Mouse (Mus musculus): ENCODE results near the gene Slc4a4. TPM values are rescaled to one million over a fixed set of nuclear protein-coding genes. Genes with fewer than 3 reads are reported as not detected.
A peak's percentile ranks its signal among the peaks of the same experiment; 100 is the strongest.
"Not testable (repeated sequence)": the region's sequence is repeated elsewhere in the genome, so short reads cannot be mapped to it uniquely, and the experiment has no call there.

Gene Slc4a4
- polyA plus RNA-seq, 1 experiment from 2014 or later: 3.1 TPM

DNA sequence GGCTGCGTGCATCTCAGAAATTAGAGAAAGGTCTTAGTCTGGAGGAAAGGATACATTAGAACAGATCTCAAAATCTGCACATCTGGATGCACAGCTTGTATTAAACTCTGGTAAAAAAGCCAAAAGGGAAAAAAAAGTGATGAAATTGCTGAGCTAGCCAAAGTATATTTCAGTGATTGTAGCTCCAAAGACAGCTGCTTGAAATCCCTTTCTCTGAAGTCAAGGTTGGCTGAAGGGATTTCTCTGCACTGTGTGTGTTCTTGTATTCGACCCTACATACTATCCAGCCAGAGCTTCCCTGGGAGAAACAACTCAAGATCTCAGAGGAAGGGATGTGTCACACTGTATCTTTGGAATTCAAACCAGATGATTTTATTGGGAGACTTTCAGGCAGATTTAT is 223.2 kb downstream of the Slc4a4 start:
- Histone ChIP-seq H3K4me3 (no peak overlapping the region), H3K36me3 (no peaks in the 10 kb centered on the region), H3K27ac (replicated peaks) (no peak overlapping the region), H3K4me2 (no peak overlapping the region), H3K9me3 (no peaks in the 10 kb centered on the region), H3K27me3 (replicated peaks) (no peaks in the 10 kb centered on the region), H3K9ac (no peak overlapping the region), H3K4me1 (peaks cover 12% of the 10 kb centered on the region)
- no peak for ATAC-seq (ENCODE audit: extremely low read depth, insufficient number of reproducible peaks, low FRiP score, low TSS enrichment)
- 77% methylated on average over 2 of the region's 2 CpGs for WGBS

DNA sequence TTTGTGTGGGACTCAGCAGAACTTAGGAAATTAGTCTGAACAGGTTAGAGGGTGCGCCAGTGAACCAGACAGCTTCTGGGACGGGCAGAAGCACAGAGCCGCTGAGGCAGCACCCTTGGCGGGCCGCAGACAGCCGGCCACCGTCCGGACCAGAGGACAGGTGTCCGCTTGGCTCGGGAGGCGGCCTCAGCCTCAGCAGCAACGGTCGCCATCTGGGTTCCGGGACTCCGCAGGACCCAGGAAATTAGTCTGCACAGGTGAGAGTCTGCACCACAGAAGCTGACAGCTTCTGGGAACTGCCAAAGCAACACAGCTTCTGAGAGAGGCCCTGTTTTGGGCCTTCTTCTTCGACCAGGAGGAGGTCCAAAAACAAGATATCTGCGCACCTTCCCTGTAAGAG is 225.4 kb downstream of the Slc4a4 start:
- not testable (repeated sequence) for H3K9ac ChIP-seq; H3K36me3 ChIP-seq; ATAC-seq (ENCODE audit: extremely low read depth, insufficient number of reproducible peaks, low FRiP score, low TSS enrichment); H3K9me3 ChIP-seq; H3K4me1 ChIP-seq; H3K27ac ChIP-seq (replicated peaks); H3K27me3 ChIP-seq (replicated peaks); H3K4me3 ChIP-seq; H3K4me2 ChIP-seq
- 89% methylated on average over 15 of the region's 17 CpGs for WGBS

DNA sequence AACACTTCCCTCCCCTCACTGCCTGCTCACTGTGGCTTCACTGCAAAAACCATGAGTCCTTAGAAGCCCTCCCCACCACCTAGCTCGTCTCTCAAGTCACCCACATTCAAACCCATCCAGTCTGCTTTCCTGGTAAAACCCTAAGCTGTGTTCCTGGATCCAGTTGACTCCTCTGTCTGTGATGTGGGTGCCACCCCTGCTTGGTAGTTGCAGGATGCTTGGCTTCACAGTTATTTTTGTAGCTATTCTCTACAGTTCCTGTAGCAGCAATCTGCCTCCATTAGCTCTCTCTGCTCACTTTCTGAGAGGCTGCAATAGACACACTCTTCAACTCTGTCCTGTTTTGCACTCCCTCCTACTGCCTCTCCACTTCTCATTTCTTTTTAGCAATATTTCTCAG is 234.3 kb downstream of the Slc4a4 start:
- 68% methylated on average over 1 of the region's 1 CpGs for WGBS
- Histone ChIP-seq H3K9ac (no peak overlapping the region), H3K27me3 (replicated peaks) (no peaks in the 10 kb centered on the region), H3K4me3 (no peak overlapping the region), H3K4me1 (0 out of 2 replicates have a peak, but pooled peaks cover 2% of the 10 kb centered on the region), H3K27ac (replicated peaks) (no peak overlapping the region), H3K9me3 (no peaks in the 10 kb centered on the region), H3K4me2 (no peak overlapping the region), H3K36me3 (0 out of 2 replicates have a peak, but pooled peaks cover 3% of the 10 kb centered on the region)
- no peak for ATAC-seq (ENCODE audit: extremely low read depth, insufficient number of reproducible peaks, low FRiP score, low TSS enrichment)

DNA sequence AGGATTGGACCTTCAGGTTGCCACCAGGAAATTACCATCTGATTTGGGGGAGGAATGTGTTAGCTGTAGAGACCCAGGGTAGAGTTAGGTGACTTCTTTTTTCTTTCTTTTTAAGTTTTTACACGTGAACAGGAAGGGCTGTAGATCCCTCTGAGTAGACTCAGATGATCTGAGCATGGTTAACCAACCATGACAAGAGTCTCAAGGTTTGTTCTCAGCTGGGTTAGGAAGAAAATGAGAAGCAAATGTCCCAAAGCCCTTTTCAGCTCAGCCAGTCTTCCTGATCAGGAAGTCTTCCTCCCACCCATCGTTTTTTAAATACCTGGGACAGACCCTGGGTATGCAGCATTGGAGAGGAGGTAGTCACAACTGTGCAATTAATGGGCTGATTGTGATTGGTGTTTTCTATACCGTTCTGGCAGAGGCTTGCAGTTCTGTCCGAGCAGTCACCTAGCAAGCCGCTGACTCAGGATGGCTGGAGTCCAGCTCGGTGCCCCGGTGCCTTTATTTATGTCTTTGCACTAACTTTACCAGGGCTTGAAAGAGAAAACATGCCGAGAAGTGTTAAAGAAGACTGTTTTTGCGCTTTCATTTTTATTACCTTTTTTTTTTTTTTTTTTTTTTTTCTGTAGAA is 236.8 kb downstream of the Slc4a4 start:
- no peak for ATAC-seq (ENCODE audit: extremely low read depth, insufficient number of reproducible peaks, low FRiP score, low TSS enrichment)
- Histone ChIP-seq H3K27me3 (replicated peaks) (no peaks in the 10 kb centered on the region), H3K4me1 (0 out of 2 replicates have a peak, but pooled peaks cover 2% of the 10 kb centered on the region), H3K9ac (no peak overlapping the region), H3K36me3 (0 out of 2 replicates have a peak, but pooled peaks cover 3% of the 10 kb centered on the region), H3K9me3 (no peaks in the 10 kb centered on the region), H3K4me2 (no peak overlapping the region), H3K4me3 (no peak overlapping the region), H3K27ac (replicated peaks) (no peak overlapping the region)
- WGBS: 75% methylated on average over 9 of the region's 9 CpGs

DNA sequence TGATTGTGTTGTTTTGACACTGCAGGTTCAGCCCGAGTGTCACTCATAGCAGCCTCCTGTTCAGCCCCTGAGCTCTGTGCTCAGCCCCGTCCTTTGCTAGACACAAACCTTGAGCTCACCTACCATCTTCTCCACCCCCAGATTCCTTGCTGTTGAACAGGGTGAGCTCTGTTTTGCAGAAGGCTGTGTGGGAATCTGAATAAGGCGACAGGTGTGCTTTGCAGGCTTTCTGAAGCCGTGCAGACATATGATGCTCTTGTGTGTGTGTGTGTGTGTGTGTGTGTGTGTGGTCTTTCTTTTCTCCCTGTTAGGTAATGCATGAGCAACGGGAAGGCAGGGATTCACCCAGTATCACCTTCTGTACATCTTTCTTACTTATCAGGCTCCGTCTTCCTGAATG is 241.6 kb downstream of the Slc4a4 start:
- ATAC-seq (ENCODE audit: extremely low read depth, insufficient number of reproducible peaks, low FRiP score, low TSS enrichment): no peak

DNA sequence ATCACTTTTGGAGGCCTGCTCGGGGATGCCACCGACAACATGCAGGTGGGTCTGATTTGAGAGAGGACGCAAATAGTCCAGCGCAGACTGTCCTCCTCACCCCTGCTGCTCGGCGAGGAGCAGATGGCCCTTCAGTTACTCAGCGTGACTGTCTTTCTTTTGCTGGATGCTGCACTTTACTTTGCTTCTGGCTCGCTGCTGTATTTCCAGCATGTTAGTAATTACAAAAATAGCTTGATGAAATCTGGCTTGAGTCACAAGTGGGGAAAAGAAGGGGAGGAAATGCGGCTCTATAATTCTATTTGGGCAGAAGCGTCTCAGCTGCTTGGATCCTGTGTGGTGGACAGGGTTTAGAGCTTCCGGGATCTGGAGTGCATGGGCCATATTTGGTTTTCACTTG is 249.2 kb downstream of the Slc4a4 start:
- H3K27ac ChIP-seq (replicated peaks): no peak overlapping the region
- H3K9me3 ChIP-seq: no peaks in the 10 kb centered on the region
- no peak for ATAC-seq (ENCODE audit: extremely low read depth, insufficient number of reproducible peaks, low FRiP score, low TSS enrichment)
- peaks cover 14% of the 10 kb centered on the region; the same call in 1 of the 2 replicates for H3K36me3 ChIP-seq
- H3K4me1 ChIP-seq: 0 out of 2 replicates have a peak, but pooled peaks cover 3% of the 10 kb centered on the region
- 80% methylated on average over 11 of the region's 11 CpGs for WGBS
- no peak overlapping the region for H3K4me2 ChIP-seq
- no peak overlapping the region for H3K9ac ChIP-seq
- H3K4me3 ChIP-seq: no peak overlapping the region
- no peaks in the 10 kb centered on the region for H3K27me3 ChIP-seq (replicated peaks)

More for the DNA sequence above, 241.6 kb downstream of the Slc4a4 start:
- 76% methylated on average over 6 of the region's 6 CpGs for WGBS
- Histone ChIP-seq H3K4me1 (0 out of 2 replicates have a peak, but pooled peaks cover 2% of the 10 kb centered on the region), H3K27me3 (replicated peaks) (no peaks in the 10 kb centered on the region), H3K4me2 (no peak overlapping the region), H3K27ac (replicated peaks) (no peak overlapping the region), H3K4me3 (no peak overlapping the region), H3K9ac (no peak overlapping the region), H3K9me3 (no peaks in the 10 kb centered on the region), H3K36me3 (no peaks in the 10 kb centered on the region)

DNA sequence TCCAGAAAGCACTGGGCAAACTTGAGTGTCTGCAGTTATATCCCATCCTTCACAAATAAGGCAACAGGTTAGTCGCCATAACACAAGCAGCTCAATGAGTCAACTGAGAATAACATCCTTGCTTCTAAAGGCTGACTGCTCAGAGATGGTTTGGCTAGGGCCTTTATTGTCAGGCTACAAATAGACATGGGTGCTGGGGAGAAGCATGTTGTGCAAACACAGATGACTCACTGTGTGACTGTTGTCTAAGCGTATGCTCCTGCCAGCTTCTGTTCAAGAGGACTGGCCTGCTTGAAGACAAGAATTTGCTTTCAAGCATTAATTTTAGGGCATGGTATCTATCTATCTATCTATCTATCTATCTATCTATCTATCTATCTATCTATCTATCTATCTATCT is 253.5 kb downstream of the Slc4a4 start:
- Histone ChIP-seq H3K9me3 (no peaks in the 10 kb centered on the region), H3K9ac (no peak overlapping the region), H3K36me3 (peaks cover 7% of the 10 kb centered on the region; the same call in 1 of the 2 replicates), H3K4me2 (no peak overlapping the region), H3K4me3 (no peak overlapping the region), H3K27me3 (replicated peaks) (no peaks in the 10 kb centered on the region), H3K27ac (replicated peaks) (no peak overlapping the region), H3K4me1 (peaks cover 13% of the 10 kb centered on the region)
- ATAC-seq (ENCODE audit: extremely low read depth, insufficient number of reproducible peaks, low FRiP score, low TSS enrichment): no peak
- 93% methylated on average over 2 of the region's 2 CpGs for WGBS

DNA sequence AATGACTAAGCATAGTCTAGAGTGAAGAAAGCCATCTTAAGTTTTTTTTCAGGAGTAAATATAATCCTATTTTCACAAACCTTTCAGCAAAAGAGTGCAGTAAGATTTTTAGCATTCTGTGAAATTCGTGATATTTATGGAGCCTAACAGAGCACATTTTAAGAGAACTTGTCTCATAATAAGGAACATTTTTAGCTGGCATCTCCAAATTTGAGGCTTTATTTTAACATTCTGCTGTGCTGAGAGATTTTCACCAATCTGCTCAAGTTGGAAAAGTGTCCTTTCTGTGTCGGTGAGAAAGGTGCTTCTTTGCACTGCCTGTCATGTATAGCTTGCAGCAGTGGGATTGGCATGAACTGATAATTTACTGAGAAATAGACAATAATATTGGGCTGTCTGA is 255.1 kb downstream of the Slc4a4 start:
- Histone ChIP-seq H3K27ac (replicated peaks) (no peak overlapping the region), H3K4me2 (no peak overlapping the region), H3K4me3 (no peak overlapping the region), H3K27me3 (replicated peaks) (no peaks in the 10 kb centered on the region), H3K36me3 (no peaks in the 10 kb centered on the region), H3K9ac (no peak overlapping the region), H3K9me3 (no peaks in the 10 kb centered on the region), H3K4me1 (peaks cover 10% of the 10 kb centered on the region)
- no peak for ATAC-seq (ENCODE audit: extremely low read depth, insufficient number of reproducible peaks, low FRiP score, low TSS enrichment)
- WGBS: 77% methylated on average over 2 of the region's 2 CpGs

DNA sequence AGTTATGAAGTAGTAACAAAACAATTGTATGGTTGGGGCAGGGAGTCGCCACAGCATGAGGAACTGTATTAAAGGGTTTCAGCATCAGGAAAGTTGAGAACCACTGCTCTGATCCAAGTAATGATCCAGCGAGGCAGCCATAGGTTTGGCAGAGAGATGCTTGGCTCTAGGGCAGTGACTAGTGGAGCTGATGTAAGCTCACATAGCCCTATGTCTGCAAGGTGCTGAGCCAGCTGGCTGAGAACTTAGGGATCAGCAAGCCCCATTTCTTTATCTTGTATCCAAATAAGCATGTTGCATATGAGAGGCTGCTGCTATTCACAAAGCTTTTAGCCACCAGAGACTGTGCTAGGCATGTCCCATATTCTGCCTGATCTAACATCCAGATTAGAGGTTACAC is 259.7 kb downstream of the Slc4a4 start:
- H3K9ac ChIP-seq: no peak overlapping the region
- ATAC-seq (ENCODE audit: extremely low read depth, insufficient number of reproducible peaks, low FRiP score, low TSS enrichment): no peak
- WGBS: 83% methylated on average over 2 of the region's 2 CpGs

DNA sequence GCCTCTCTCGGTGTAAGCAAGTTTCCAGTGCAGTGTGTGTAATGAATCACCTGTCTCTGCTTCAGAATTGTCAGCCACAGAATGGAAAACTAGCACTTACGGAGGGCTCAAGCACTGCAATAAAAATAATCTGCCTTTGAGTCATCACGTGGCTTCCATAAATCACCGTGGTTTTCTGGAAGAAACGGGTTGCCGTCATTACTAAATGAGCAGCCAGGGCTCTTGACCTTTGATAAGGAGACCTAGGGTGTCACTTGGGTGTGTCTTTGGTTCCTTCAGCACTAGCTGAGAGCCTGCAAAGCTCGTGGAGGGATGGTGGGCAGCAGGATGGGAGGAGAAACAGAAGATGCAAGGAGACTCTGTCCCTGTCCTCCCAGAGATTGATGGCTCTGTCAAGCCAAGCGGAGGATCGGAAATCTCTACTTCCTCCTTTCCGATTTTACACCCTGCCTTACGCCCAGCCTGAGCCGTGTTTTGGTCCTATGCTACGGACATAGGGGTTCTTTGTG is 260.7 kb downstream of the Slc4a4 start:
- no peaks in the 10 kb centered on the region for H3K27me3 ChIP-seq (replicated peaks)
- no peak overlapping the region for H3K27ac ChIP-seq (replicated peaks)
- 41% methylated on average over 13 of the region's 13 CpGs for WGBS
- no peaks in the 10 kb centered on the region for H3K9me3 ChIP-seq
- H3K4me3 ChIP-seq: no peak overlapping the region
- H3K9ac ChIP-seq: no peak overlapping the region
- no peak for ATAC-seq (ENCODE audit: extremely low read depth, insufficient number of reproducible peaks, low FRiP score, low TSS enrichment)
- H3K4me2 ChIP-seq: no peak overlapping the region
- no peaks in the 10 kb centered on the region for H3K36me3 ChIP-seq
- peaks cover 35% of the 10 kb centered on the region for H3K4me1 ChIP-seq

More for the DNA sequence above, 259.7 kb downstream of the Slc4a4 start:
- H3K36me3 ChIP-seq: no peaks in the 10 kb centered on the region
- no peaks in the 10 kb centered on the region for H3K9me3 ChIP-seq
- H3K4me1 ChIP-seq: peaks cover 35% of the 10 kb centered on the region
- no peak overlapping the region for H3K4me2 ChIP-seq
- H3K27me3 ChIP-seq (replicated peaks): no peaks in the 10 kb centered on the region
- no peak overlapping the region for H3K4me3 ChIP-seq
- no peak overlapping the region for H3K27ac ChIP-seq (replicated peaks)

DNA sequence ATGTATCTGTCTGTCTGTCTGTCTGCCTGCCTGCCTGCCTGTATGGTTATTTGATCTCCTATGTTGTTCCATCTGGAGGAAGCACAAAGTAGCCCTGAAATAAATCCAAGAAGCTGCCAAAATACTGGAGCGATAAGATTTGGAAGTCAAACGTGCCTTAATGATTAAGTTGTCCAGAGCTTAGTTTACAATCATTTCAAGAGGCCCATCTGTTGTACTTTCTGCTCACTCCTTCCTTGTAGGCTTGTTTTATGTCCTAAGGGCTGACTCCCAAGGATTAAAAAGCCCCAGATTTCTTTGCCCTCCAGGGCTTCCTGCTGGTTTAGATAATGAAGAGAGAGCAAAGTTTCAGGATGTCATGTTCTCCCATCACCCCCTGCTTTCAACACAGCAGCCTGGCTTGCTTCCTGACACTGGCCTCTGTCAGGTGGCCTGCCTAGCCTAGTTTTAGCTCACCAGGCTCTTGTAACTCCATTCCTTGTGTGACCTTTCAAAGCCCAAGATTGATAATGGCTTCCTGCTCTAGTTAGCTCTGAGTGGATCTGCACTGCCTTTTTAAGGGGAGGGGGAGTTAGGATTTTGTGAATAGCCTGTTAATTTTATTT is 262.9 kb downstream of the Slc4a4 start:
- 17% methylated on average over 2 of the region's 2 CpGs for WGBS
- Histone ChIP-seq H3K27me3 (replicated peaks) (no peaks in the 10 kb centered on the region), H3K36me3 (no peaks in the 10 kb centered on the region), H3K4me1 (peaks cover 25% of the 10 kb centered on the region), H3K9ac (no peak overlapping the region), H3K27ac (replicated peaks) (peak overlapping the region; percentile 62), H3K4me2 (no peak overlapping the region), H3K4me3 (no peak overlapping the region), H3K9me3 (no peaks in the 10 kb centered on the region)
- no peak; the same call in 1 of the 2 replicates for ATAC-seq (ENCODE audit: extremely low read depth, insufficient number of reproducible peaks, low FRiP score, low TSS enrichment)

DNA sequence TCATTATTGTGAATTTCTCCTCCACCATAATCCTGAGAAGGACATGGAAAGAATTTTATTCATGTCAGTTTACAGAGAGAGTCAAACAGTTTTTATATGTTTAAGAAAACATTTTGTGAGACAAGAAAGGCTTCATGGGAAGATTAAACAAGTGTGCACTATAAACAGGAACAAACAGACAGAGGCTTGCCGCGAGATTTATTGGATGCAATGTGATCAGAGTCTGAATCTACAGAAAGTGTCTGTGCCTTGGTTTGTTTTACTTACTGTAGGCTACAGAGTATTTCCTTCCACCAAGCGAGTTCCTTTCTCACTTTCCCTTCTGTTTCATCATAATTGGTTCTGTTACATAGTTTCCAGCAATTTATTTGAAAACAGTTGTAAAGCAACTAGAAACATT is 264.5 kb downstream of the Slc4a4 start:
- WGBS: 81% methylated on average over 3 of the region's 3 CpGs
- Histone ChIP-seq H3K4me2 (no peak overlapping the region), H3K9ac (no peak overlapping the region), H3K4me3 (no peak overlapping the region), H3K27me3 (replicated peaks) (no peaks in the 10 kb centered on the region), H3K9me3 (no peaks in the 10 kb centered on the region), H3K36me3 (no peaks in the 10 kb centered on the region), H3K4me1 (peaks cover 25% of the 10 kb centered on the region), H3K27ac (replicated peaks) (no peak overlapping the region)
- ATAC-seq (ENCODE audit: extremely low read depth, insufficient number of reproducible peaks, low FRiP score, low TSS enrichment): no peak

Measured in heart, embryonic 13.5 days (tissue).